Mouse (Mus musculus): ENCODE measurements around the gene Dnajb6. TPM values are rescaled to one million over a fixed set of nuclear protein-coding genes. Genes with fewer than 3 reads are reported as not detected.
"Not testable (repeated sequence)": the region's sequence is repeated elsewhere in the genome, so short reads cannot be mapped to it uniquely, and the experiment has no call there.

The Dnajb6 gene
- polyA plus RNA-seq, 1 experiment from 2014 or later, result 145 TPM

- no peak for TF ChIP-seq CTCF (IDR thresholded peaks at IDR 0.05; ENCODE audit: low read depth)
- WGBS, result 7% methylated on average over 5 of the region's 5 CpGs
- no peaks in the 10 kb centered on the region for H3K4me1 ChIP-seq (replicated peaks; ENCODE audit: insufficient read depth, low read length)
- H3K4me2 ChIP-seq (ENCODE audit: low read length), result no peak overlapping the region
- no peak overlapping the region for H3K9ac ChIP-seq (ENCODE audit: low read depth, low read length)
- DNase-seq (ENCODE audit: low spot score) (peak; percentile 40), ATAC-seq (replicated peaks; ENCODE audit: low FRiP score, low read depth) (no peak; the same call in 1 of the 2 replicates)
- H3K4me3 ChIP-seq (replicated peaks; ENCODE audit: low read depth, low read length), result no peak overlapping the region
- H3K27me3 ChIP-seq (ENCODE audit: insufficient read depth, low read length), result no peaks in the 10 kb centered on the region
- no peaks in the 10 kb centered on the region for H3K9me3 ChIP-seq (replicated peaks; ENCODE audit: low read length)
- H3K36me3 ChIP-seq (ENCODE audit: insufficient read depth, low read length), result no peaks in the 10 kb centered on the region
- H3K27ac ChIP-seq, result no peak overlapping the region
These were observed 27.2 kb upstream of the Dnajb6 start for GRCm38 (mm10) chr5:29708258-29708657.

- no peaks in the 10 kb centered on the region for H3K36me3 ChIP-seq (ENCODE audit: insufficient read depth, low read length)
- no peak overlapping the region for H3K4me3 ChIP-seq (replicated peaks; ENCODE audit: low read depth, low read length)
- no peak overlapping the region for H3K9ac ChIP-seq (ENCODE audit: low read depth, low read length)
- H3K27ac ChIP-seq, result no peak overlapping the region
- no peaks in the 10 kb centered on the region for H3K27me3 ChIP-seq (ENCODE audit: insufficient read depth, low read length)
- H3K4me2 ChIP-seq (ENCODE audit: low read length), result no peak overlapping the region
- no peak for TF ChIP-seq CTCF (IDR thresholded peaks at IDR 0.05; ENCODE audit: low read depth)
- H3K4me1 ChIP-seq (replicated peaks; ENCODE audit: insufficient read depth, low read length), result no peaks in the 10 kb centered on the region
- DNase-seq (ENCODE audit: low spot score), result no peak
- ATAC-seq (replicated peaks; ENCODE audit: low FRiP score, low read depth), result no peak
- no peaks in the 10 kb centered on the region for H3K9me3 ChIP-seq (replicated peaks; ENCODE audit: low read length)
These were observed 23.9 kb upstream of the Dnajb6 start for GRCm38 (mm10) chr5:29711631-29712030.

DNA sequence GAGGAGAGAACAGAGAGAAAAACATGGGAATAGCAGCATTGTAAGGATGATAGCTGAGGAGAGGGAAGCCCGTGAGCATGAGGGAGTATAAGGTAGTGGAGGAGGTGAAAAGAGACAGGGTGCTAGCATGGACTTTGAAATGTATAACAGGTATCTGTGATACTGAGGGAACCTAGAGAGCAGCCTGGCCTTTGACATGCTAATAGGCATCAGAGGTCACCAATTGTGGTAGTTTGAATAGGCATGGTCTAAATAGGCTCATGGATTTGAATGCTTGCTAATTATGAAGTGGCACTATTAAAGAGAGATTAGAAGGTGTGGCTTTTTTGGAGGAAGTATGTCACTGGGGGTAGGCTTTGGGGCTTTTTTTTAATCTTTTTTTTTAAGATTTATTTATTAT is 22.6 kb upstream of the Dnajb6 start:
- Histone ChIP-seq H3K4me1 (replicated peaks; ENCODE audit: insufficient read depth, low read length) (no peaks in the 10 kb centered on the region), H3K27ac (no peak overlapping the region), H3K9ac (ENCODE audit: low read depth, low read length) (no peak overlapping the region), H3K4me2 (ENCODE audit: low read length) (no peak overlapping the region), H3K36me3 (ENCODE audit: insufficient read depth, low read length) (no peaks in the 10 kb centered on the region), H3K27me3 (ENCODE audit: insufficient read depth, low read length) (no peaks in the 10 kb centered on the region), H3K9me3 (replicated peaks; ENCODE audit: low read length) (no peaks in the 10 kb centered on the region), H3K4me3 (replicated peaks; ENCODE audit: low read depth, low read length) (no peak overlapping the region)
- 48% methylated on average over 1 of the region's 1 CpGs for WGBS
- ATAC-seq (replicated peaks; ENCODE audit: low FRiP score, low read depth) (no peak), DNase-seq (ENCODE audit: low spot score) (no peak)
- no peak for TF ChIP-seq CTCF (IDR thresholded peaks at IDR 0.05; ENCODE audit: low read depth)

DNA sequence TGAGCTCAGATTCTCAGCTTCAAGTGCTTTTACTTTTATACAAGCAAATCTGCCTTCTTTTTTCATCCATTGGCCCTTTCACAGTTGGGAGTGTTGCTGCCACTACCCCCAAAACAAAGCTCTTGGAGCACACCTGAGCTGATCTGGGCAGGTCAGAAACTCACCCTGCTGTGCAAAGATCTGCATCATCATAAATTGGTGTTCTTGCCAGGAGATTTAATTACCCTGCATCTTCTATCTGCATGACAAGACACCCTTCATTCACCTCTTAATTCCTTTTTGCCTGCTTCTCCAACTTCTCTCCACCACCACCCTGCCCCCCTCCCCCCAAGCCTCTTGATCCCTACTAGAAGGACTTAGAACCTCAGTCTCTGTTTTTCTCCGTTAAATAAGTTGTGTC is 14.3 kb upstream of the Dnajb6 start:
- Histone ChIP-seq H3K4me2 (ENCODE audit: low read length) (no peak overlapping the region), H3K9ac (ENCODE audit: low read depth, low read length) (no peak overlapping the region), H3K27me3 (ENCODE audit: insufficient read depth, low read length) (no peaks in the 10 kb centered on the region), H3K4me3 (replicated peaks; ENCODE audit: low read depth, low read length) (no peak overlapping the region), H3K36me3 (ENCODE audit: insufficient read depth, low read length) (no peaks in the 10 kb centered on the region), H3K9me3 (replicated peaks; ENCODE audit: low read length) (no peaks in the 10 kb centered on the region), H3K4me1 (replicated peaks; ENCODE audit: insufficient read depth, low read length) (no peaks in the 10 kb centered on the region), H3K27ac (no peak overlapping the region)
- no peak for TF ChIP-seq CTCF (IDR thresholded peaks at IDR 0.05; ENCODE audit: low read depth)
- ATAC-seq (replicated peaks; ENCODE audit: low FRiP score, low read depth) (no peak), DNase-seq (ENCODE audit: low spot score) (no peak)
- WGBS, result 21% methylated on average over 1 of the region's 1 CpGs

GRCm38 (mm10) chr5:29725369-29725768 is 10.1 kb upstream of the Dnajb6 start:
- Histone ChIP-seq H3K4me3 (replicated peaks; ENCODE audit: low read depth, low read length) (no peak overlapping the region), H3K27ac (no peak overlapping the region), H3K4me2 (ENCODE audit: low read length) (no peak overlapping the region), H3K9ac (ENCODE audit: low read depth, low read length) (no peak overlapping the region), H3K27me3 (ENCODE audit: insufficient read depth, low read length) (no peaks in the 10 kb centered on the region), H3K9me3 (replicated peaks; ENCODE audit: low read length) (no peaks in the 10 kb centered on the region), H3K36me3 (ENCODE audit: insufficient read depth, low read length) (no peaks in the 10 kb centered on the region), H3K4me1 (replicated peaks; ENCODE audit: insufficient read depth, low read length) (no peaks in the 10 kb centered on the region)
- WGBS, result 51% methylated on average over 2 of the region's 2 CpGs
- ATAC-seq (replicated peaks; ENCODE audit: low FRiP score, low read depth), result no peak
- TF ChIP-seq CTCF (IDR thresholded peaks at IDR 0.05; ENCODE audit: low read depth), result no peak
- DNase-seq (ENCODE audit: low spot score), result no peak

GRCm38 (mm10) chr5:29726070-29726469 is 9.4 kb upstream of the Dnajb6 start:
- H3K4me3 ChIP-seq (replicated peaks; ENCODE audit: low read depth, low read length); H3K36me3 ChIP-seq (ENCODE audit: insufficient read depth, low read length); H3K4me2 ChIP-seq (ENCODE audit: low read length); H3K9me3 ChIP-seq (replicated peaks; ENCODE audit: low read length); H3K4me1 ChIP-seq (replicated peaks; ENCODE audit: insufficient read depth, low read length); H3K9ac ChIP-seq (ENCODE audit: low read depth, low read length); H3K27me3 ChIP-seq (ENCODE audit: insufficient read depth, low read length); H3K27ac ChIP-seq; ATAC-seq (replicated peaks; ENCODE audit: low FRiP score, low read depth); DNase-seq (ENCODE audit: low spot score): not testable (repeated sequence)
- 90% methylated on average over 5 of the region's 5 CpGs for WGBS

GRCm38 (mm10) chr5:29734831-29735510 is 517 bp upstream of the Dnajb6 start:
- Histone ChIP-seq H3K4me2 (ENCODE audit: low read length) (peak overlapping the region; percentile 72), H3K4me1 (replicated peaks; ENCODE audit: insufficient read depth, low read length) (peaks cover 8% of the 10 kb centered on the region; the same call in 1 of the 2 replicates), H3K9ac (ENCODE audit: low read depth, low read length) (peak overlapping the region; percentile 86), H3K27me3 (ENCODE audit: insufficient read depth, low read length) (no peaks in the 10 kb centered on the region), H3K36me3 (ENCODE audit: insufficient read depth, low read length) (no peaks in the 10 kb centered on the region), H3K27ac (peak overlapping the region; percentile 97), H3K9me3 (replicated peaks; ENCODE audit: low read length) (no peaks in the 10 kb centered on the region), H3K4me3 (replicated peaks; ENCODE audit: low read depth, low read length) (peak overlapping the region; percentile 80)
- 38% methylated on average over 6 of the region's 6 CpGs for WGBS
- ATAC-seq (replicated peaks; ENCODE audit: low FRiP score, low read depth) (no peak), DNase-seq (ENCODE audit: low spot score) (no peak)
- TF ChIP-seq CTCF (IDR thresholded peaks at IDR 0.05; ENCODE audit: low read depth), result no peak
